Mouse (Mus musculus) CH12.LX (cell line): Measurements from ENCODE around the gene Lancl3.

Source experiments
- ETS1 ChIP-seq: conservative IDR thresholded peaks from 2 replicates; pipeline ENCODE4 v1.6.1; 2012; ENCODE audit warnings: low read depth, mild to moderate bottlenecking, inconsistent platforms, low read length, improper control_type of control experiment, moderate library complexity
- HCFC1 ChIP-seq: IDR thresholded peaks from 2 replicates; pipeline ENCODE4 v1.6.1; 2012; ENCODE audit warnings: low read depth, mild to moderate bottlenecking, inconsistent platforms, low read length, improper control_type of control experiment
- MYC ChIP-seq: IDR thresholded peaks from 2 replicates; pipeline ENCODE4 v1.6.1; 2011; ENCODE audit warnings: low read depth, mild to moderate bottlenecking, improper control_type of control experiment, low read length
- POLR2A ChIP-seq: IDR thresholded peaks from 2 replicates; pipeline ENCODE4 v1.6.1; 2011; ENCODE audit warnings: low read depth, mild to moderate bottlenecking, improper control_type of control experiment, low read length
- POLR2AphosphoS2 ChIP-seq: IDR thresholded peaks from 2 replicates; pipeline ENCODE4 v1.6.1; 2011; ENCODE audit warnings: low read depth, low read length, improper control_type of control experiment
- TCF12 ChIP-seq: IDR thresholded peaks from 2 replicates; pipeline ENCODE4 v1.6.1; 2014; ENCODE audit warnings: low read depth, mild to moderate bottlenecking, inconsistent platforms, low read length, improper control_type of control experiment

- TF ChIP-seq ETS1 (no peak), HCFC1 (no peak), POLR2AphosphoS2 (no peak), TCF12 (no peak), MYC (no peak), POLR2A (no peak)
Observed at GRCm38 (mm10) chrX:9302791-9303190, 103.1 kb downstream of the Lancl3 start.
